Comparison of ENCODE assay signal across 17 mouse cellular contexts in the genomic region with DNA sequence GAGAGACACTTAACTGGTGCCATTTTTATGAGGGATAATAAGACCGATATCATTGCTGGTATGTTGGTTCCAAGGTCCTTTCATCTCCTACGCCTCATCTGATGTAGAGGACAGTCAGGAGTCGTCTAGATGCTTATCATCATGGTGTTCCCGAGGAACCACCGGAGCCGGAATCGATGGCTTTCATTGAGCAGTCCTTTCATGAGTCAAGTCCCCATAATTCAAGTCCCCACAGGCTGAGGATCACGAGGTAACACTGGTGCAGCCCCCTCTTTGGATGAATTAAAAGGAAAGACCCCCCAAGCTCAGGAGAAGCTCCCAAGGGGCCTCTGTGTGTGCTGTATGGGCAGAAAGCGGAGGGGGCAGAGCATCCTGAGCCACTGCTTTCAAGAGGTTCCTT.
DNase-seq lines count a peak whose midpoint lies in the region; ATAC-seq and TF ChIP-seq lines count a peak whose summit lies in the region.
"Had no signal": no experiment of that assay in that cellular context is flagged by ENCODE, and none has a peak within 500 bp of the region (broad histone marks: within the 10 kb centered on the region; RNA-seq: fewer than 3 reads in every experiment).

No protein-coding gene starts in this region.

- DNase-seq in heart, postnatal 0 days (ENCODE audit: low spot score): no peak
- DNase-seq in heart, postnatal 10 days: no peak
- DNase-seq in lung, postnatal 0 days (ENCODE audit: low spot score): no peak
- DNase-seq in lung, postnatal 25 days (ENCODE audit: low spot score): no peak
- DNase-seq: cerebellum, adult 11 months; cerebellum, adult 8-10 months; embryo, embryonic 11 days had no signal

- TF ChIP-seq EP300 in heart, postnatal 0 days (IDR thresholded peaks at IDR 0.05; ENCODE audit: low read depth): no peak
- no peak for TF ChIP-seq EP300 in lung, postnatal 0 days (IDR thresholded peaks at IDR 0.05)

- intact Hi-C loops in heart, postnatal 10 days (cut with DNase I): no loop called here

- ATAC-seq in heart, postnatal 0 days (ENCODE audit: insufficient read depth, low read depth): no peak
- ATAC-seq in lung, postnatal 0 days: no peak
- ATAC-seq in stomach, embryonic 16.5 days (ENCODE audit: insufficient read depth, low FRiP score): no peak
- ATAC-seq in CD4-positive, CD25-positive, alpha-beta regulatory T cell, adult 4 months: no peak
- ATAC-seq: forebrain, embryonic 14.5 days had no signal

- no peak for TF ChIP-seq CTCF in heart, postnatal 0 days (IDR thresholded peaks at IDR 0.05; ENCODE audit: low read depth)
- TF ChIP-seq CTCF in lung, postnatal 0 days (IDR thresholded peaks at IDR 0.05): no peak

- no peaks in the 10 kb centered on the region for H3K9me3 ChIP-seq in heart, postnatal 0 days (replicated peaks; ENCODE audit: control insufficient read depth, low read length)
- no peaks in the 10 kb centered on the region for H3K9me3 ChIP-seq in lung, postnatal 0 days (ENCODE audit: low read length)
- H3K9me3 ChIP-seq in stomach, embryonic 16.5 days (replicated peaks; ENCODE audit: control insufficient read depth, low read length): no peaks in the 10 kb centered on the region
- H3K9me3 ChIP-seq: embryonic facial prominence, embryonic 15.5 days; forebrain, embryonic 10.5 days; heart, embryonic 12.5 days; hindbrain, embryonic 10.5 days had no signal

- no peaks in the 10 kb centered on the region for H3K27me3 ChIP-seq in heart, postnatal 0 days (ENCODE audit: control insufficient read depth, insufficient read depth, low read length)
- H3K27me3 ChIP-seq in lung, postnatal 0 days (replicated peaks; ENCODE audit: insufficient read depth, low read length): no peaks in the 10 kb centered on the region
- no peaks in the 10 kb centered on the region for H3K27me3 ChIP-seq in stomach, embryonic 16.5 days (ENCODE audit: control insufficient read depth, insufficient read depth, low read length)
- H3K27me3 ChIP-seq: embryonic facial prominence, embryonic 15.5 days; heart, embryonic 12.5 days had no signal

- H3K27ac ChIP-seq in heart, postnatal 0 days (ENCODE audit: low read depth): 0 out of 2 replicates have a peak overlapping the region, but pooled peaks have one; percentile 28
- H3K27ac ChIP-seq in lung, postnatal 0 days (ENCODE audit: low read length): peak overlapping the region; percentile 72
- H3K27ac ChIP-seq in stomach, embryonic 16.5 days (ENCODE audit: low read length): 0 out of 2 replicates have a peak overlapping the region, but pooled peaks have one; percentile 15
- H3K27ac ChIP-seq: embryonic facial prominence, embryonic 15.5 days; forebrain, embryonic 10.5 days; hindbrain, embryonic 10.5 days; hindbrain, embryonic 14.5 days had no signal

- H3K9ac ChIP-seq in heart, postnatal 0 days (replicated peaks; ENCODE audit: low read depth, low read length): no peak overlapping the region
- H3K9ac ChIP-seq in lung, postnatal 0 days (replicated peaks; ENCODE audit: low read depth): no peak overlapping the region
- no peak overlapping the region for H3K9ac ChIP-seq in stomach, embryonic 16.5 days (ENCODE audit: low read length)
- H3K9ac ChIP-seq: embryonic facial prominence, embryonic 15.5 days; heart, embryonic 12.5 days; hindbrain, embryonic 14.5 days had no signal

- H3K4me2 ChIP-seq in heart, postnatal 0 days (ENCODE audit: low read depth, low read length): no peak overlapping the region
- no peak overlapping the region for H3K4me2 ChIP-seq in lung, postnatal 0 days (replicated peaks; ENCODE audit: low read depth, low read length)
- no peak overlapping the region for H3K4me2 ChIP-seq in stomach, embryonic 16.5 days (ENCODE audit: low read depth, low read length)
- H3K4me2 ChIP-seq: embryonic facial prominence, embryonic 15.5 days; heart, embryonic 12.5 days; hindbrain, embryonic 14.5 days had no signal

- H3K36me3 ChIP-seq in heart, postnatal 0 days (replicated peaks; ENCODE audit: control insufficient read depth, insufficient read depth, low read length): no peaks in the 10 kb centered on the region
- H3K36me3 ChIP-seq in lung, postnatal 0 days (ENCODE audit: insufficient read depth, low read length): no peaks in the 10 kb centered on the region
- no peaks in the 10 kb centered on the region for H3K36me3 ChIP-seq in stomach, embryonic 16.5 days (ENCODE audit: control insufficient read depth, insufficient read depth, low read length)
- H3K36me3 ChIP-seq: embryonic facial prominence, embryonic 15.5 days; forebrain, embryonic 10.5 days; G1E; heart, embryonic 12.5 days; hindbrain, embryonic 10.5 days had no signal

- 86% methylated on average over 9 of the region's 9 CpGs for WGBS in heart, postnatal 0 days
- WGBS in lung, postnatal 0 days: 86% methylated on average over 9 of the region's 9 CpGs
- WGBS in stomach, embryonic 16.5 days: 93% methylated on average over 9 of the region's 9 CpGs

- H3K4me1 ChIP-seq in heart, postnatal 0 days (ENCODE audit: control insufficient read depth, insufficient read depth): no peaks in the 10 kb centered on the region
- no peaks in the 10 kb centered on the region for H3K4me1 ChIP-seq in lung, postnatal 0 days (ENCODE audit: insufficient read depth, low read depth, low read length)
- H3K4me1 ChIP-seq in stomach, embryonic 16.5 days (ENCODE audit: control insufficient read depth, insufficient read depth, low read length): 0 out of 2 replicates have a peak, but pooled peaks cover 3% of the 10 kb centered on the region
- H3K4me1 ChIP-seq: embryonic facial prominence, embryonic 15.5 days; forebrain, embryonic 10.5 days; hindbrain, embryonic 10.5 days had no signal

- no peak overlapping the region for H3K4me3 ChIP-seq in heart, postnatal 0 days (ENCODE audit: low read depth, low read length)
- H3K4me3 ChIP-seq in lung, postnatal 0 days (ENCODE audit: low read depth, low read length): no peak overlapping the region
- H3K4me3 ChIP-seq in stomach, embryonic 16.5 days (replicated peaks; ENCODE audit: low read length): no peak overlapping the region
- H3K4me3 ChIP-seq: embryonic facial prominence, embryonic 15.5 days; erythroblast, embryonic 14.5 days; forebrain, embryonic 10.5 days; heart, embryonic 12.5 days; hindbrain, embryonic 10.5 days had no signal

Comparison
In these comparisons a context has a peak if more than half of its experiments do, and no peak if none do; other contexts are left out.
1. H3K27ac ChIP-seq: peak in every context shown above with its lines; median percentile 72 in lung, postnatal 0 days; 28 in heart, postnatal 0 days; 15 in stomach, embryonic 16.5 days.